In the genomic region with DNA sequence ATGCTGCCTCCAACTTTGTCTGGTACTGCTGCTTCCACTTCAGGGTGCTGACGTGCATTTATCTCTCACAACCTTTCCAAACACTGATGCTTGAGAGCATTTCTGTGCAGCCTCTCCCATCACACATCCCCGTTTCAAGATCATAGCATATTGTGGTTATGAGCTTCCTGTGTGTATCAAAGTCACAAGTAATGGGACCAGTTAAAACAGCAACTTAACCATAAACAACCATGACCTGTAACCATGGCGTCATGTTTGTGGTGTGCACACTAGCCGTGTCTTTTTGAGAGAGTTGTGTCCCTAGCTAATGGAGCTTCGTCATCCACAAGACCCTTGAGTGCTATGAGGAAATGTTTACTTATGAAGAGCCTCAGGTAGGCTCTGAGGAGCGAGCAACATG, we compare ENCODE assay signal across 16 mouse cellular contexts. TPM values are rescaled to one million over a fixed set of nuclear protein-coding genes. Genes with fewer than 3 reads are reported as not detected.
"Had no signal": no experiment of that assay in that cellular context is flagged by ENCODE, and none has a peak within 500 bp of the region (broad histone marks: within the 10 kb centered on the region; RNA-seq: fewer than 3 reads in every experiment).

No protein-coding gene starts in this region.

- H3K9me3 ChIP-seq: limb, embryonic 10.5 days; liver, embryonic 12.5 days; lung, embryonic 15.5 days; midbrain, embryonic 13.5 days; neural tube, embryonic 12.5 days; stomach, embryonic 15.5 days had no signal

- H3K27ac ChIP-seq: kidney, postnatal 0 days; left cerebral cortex, adult 2 months; limb, embryonic 10.5 days; liver, embryonic 12.5 days; lung, embryonic 15.5 days; midbrain, embryonic 13.5 days; neural tube, embryonic 12.5 days; stomach, embryonic 15.5 days had no signal

- DNase-seq: kidney, adult 11 months; kidney, adult 9 months; kidney, postnatal 36 days; right cerebral cortex, postnatal 14 days; thymus, adult 2 months had no signal

- ATAC-seq: liver, embryonic 12.5 days; midbrain, embryonic 13.5 days had no signal

- H3K4me1 ChIP-seq: liver, embryonic 12.5 days; lung, embryonic 15.5 days; midbrain, embryonic 13.5 days; neural tube, embryonic 12.5 days; stomach, embryonic 15.5 days had no signal

- H3K4me3 ChIP-seq: left cerebral cortex, adult 2 months; limb, embryonic 10.5 days; liver, embryonic 12.5 days; lung, embryonic 15.5 days; midbrain, embryonic 13.5 days; neural tube, embryonic 12.5 days; stomach, embryonic 15.5 days had no signal

- H3K9ac ChIP-seq: liver, embryonic 12.5 days; lung, embryonic 15.5 days; midbrain, embryonic 13.5 days; neural tube, embryonic 12.5 days; stomach, embryonic 15.5 days had no signal

- H3K27me3 ChIP-seq: liver, embryonic 12.5 days; lung, embryonic 15.5 days; midbrain, embryonic 13.5 days; neural tube, embryonic 12.5 days; stomach, embryonic 15.5 days had no signal

- H3K4me2 ChIP-seq: liver, embryonic 12.5 days; lung, embryonic 15.5 days; midbrain, embryonic 13.5 days; neural tube, embryonic 12.5 days; stomach, embryonic 15.5 days had no signal

RNA-seq across cellular contexts. Expression of a gene that starts 48.1 kb away (rescaled TPM):
- total RNA-seq: layer of hippocampus, adult 8-10 months; layer of hippocampus, postnatal 25 days; left cerebral cortex, adult 2 months; left cerebral cortex, postnatal 14 days had no signal
- polyA plus RNA-seq: limb, embryonic 10.5 days; liver, embryonic 12.5 days; lung, embryonic 15.5 days had no signal
